Mouse (Mus musculus): ENCODE data around the gene Mycbp2.

Mycbp2 gene

GRCm38 (mm10) chr14:103258745-103259144 lies 87.9 kb downstream of the Mycbp2 start:
- DNase-seq (ENCODE audit: low spot score), result no peak

DNA sequence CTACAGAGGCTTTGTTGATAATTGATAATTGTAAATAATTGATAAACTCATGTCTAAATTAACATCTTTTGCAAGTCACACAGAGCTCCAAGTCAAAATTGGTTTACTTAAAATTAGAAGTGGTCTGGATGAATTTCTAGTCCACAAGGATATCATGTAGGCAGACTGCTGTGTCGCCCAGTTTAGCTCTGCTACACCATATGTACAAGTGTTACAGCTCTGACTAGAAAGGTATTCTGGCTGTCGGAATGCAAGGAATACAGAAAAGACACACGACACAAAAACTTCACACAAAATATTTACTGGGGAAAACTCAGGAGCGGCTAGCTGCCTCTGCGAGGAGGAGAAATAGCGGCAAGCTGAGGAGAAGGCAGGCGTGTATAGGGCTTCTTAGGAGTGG lies 89.7 kb downstream of the Mycbp2 start:
- no peak for DNase-seq (ENCODE audit: low spot score)

DNA sequence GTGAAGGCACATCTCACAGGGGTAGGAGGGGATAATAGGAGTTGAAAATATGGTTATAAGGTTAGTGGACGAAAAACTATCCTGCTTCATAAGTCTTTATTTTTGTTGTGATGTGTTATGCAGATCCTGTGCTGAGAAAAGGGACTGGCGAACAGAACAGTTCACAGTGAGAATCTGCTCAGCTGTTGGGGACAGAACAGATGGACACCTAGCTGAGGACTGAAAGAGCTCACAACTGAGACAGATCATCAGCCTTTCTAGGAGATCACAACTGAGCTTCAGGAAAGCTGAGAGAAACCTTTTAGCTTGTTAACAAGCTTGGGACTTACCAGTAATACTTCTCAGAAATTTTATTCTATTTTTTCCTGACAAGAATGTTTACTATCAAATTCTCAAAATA lies 92.3 kb downstream of the Mycbp2 start:
- DNase-seq (ENCODE audit: low spot score), result no peak

GRCm38 (mm10) chr14:103242020-103242419 lies 104.6 kb downstream of the Mycbp2 start:
- no peak for DNase-seq (ENCODE audit: low spot score)

GRCm38 (mm10) chr14:103234770-103235169 lies 111.8 kb downstream of the Mycbp2 start:
- DNase-seq (ENCODE audit: low spot score), result no peak

- DNase-seq (ENCODE audit: low spot score), result no peak
Measured at GRCm38 (mm10) chr14:103233640-103234593, 112.7 kb downstream of the Mycbp2 start.

GRCm38 (mm10) chr14:103222356-103222755 lies 124.3 kb downstream of the Mycbp2 start:
- DNase-seq (ENCODE audit: low spot score), result no peak

GRCm38 (mm10) chr14:103221751-103222150 lies 124.9 kb downstream of the Mycbp2 start:
- DNase-seq (ENCODE audit: low spot score), result no peak

GRCm38 (mm10) chr14:103216331-103216730 lies 130.3 kb downstream of the Mycbp2 start:
- no peak for DNase-seq (ENCODE audit: low spot score)

DNA sequence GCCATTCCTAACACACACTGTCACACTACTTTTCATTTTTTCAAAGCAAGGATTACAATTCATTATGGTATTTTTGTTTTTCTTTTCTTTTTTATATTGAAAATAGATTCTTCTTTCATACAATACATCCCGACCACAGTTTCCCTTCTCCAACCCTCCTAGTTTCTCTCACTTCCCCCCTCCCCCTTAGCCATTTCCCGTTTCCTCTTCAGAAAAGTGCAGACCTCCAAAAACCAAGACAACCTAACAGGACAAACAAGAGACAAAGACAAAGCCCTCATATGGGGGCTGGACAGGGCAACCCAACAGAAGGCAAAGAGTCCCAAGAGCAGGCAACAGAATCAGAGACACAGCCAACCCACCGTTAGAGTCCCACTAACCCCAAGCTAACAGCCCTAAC lies 160.0 kb downstream of the Mycbp2 start:
- DNase-seq (ENCODE audit: low spot score), result no peak

GRCm38 (mm10) chr14:103186076-103186475 lies 160.5 kb downstream of the Mycbp2 start:
- no peak for DNase-seq (ENCODE audit: low spot score)

- DNase-seq (ENCODE audit: low spot score), result no peak
Measured at GRCm38 (mm10) chr14:103180096-103180495, 166.5 kb downstream of the Mycbp2 start.

- DNase-seq (ENCODE audit: low spot score), result no peak
Measured at GRCm38 (mm10) chr14:103162923-103163322, 183.7 kb downstream of the Mycbp2 start.

DNA sequence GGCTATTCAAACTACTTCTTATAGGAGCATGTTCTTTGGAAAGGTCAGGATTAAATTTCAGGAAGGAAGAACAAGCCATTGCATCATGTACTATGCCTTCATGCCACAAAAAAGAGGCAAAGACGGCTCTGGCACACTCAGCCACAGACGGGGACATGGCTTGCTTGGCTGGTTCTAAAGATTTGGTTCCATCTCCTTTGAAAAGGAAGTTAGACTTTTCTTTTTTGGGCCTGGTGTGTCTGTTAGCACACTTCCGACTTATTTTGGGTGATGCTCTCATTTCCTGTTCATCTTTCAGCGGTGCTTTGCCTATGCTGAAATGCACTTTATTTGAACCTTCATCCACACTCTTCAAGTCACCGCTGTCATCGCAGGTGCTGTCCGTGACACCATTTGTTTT lies 190.9 kb downstream of the Mycbp2 start:
- no peak for DNase-seq (ENCODE audit: low spot score)

DNA sequence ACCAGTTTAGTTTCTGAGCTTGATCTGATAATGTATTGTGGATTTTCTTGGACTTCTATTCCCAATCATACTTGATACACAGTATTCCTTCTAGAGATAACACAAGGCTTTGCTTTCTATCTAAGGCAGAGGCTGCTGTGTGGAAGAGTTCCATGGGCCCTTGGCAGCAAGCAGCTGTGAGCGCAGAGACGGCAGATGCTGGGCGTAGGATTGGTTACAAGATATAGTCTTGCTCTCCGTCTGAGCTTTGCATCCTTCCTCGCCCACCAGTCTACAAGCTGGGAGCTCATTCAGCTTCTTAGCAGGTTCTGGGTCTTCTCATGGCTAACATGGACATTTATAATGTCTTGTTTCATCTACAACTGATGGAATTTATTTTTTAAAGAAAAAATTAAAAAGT lies 196.5 kb downstream of the Mycbp2 start:
- no peak for DNase-seq (ENCODE audit: low spot score)

- DNase-seq (ENCODE audit: low spot score), result peak; percentile 8
Measured at GRCm38 (mm10) chr14:103131991-103132390, 214.6 kb downstream of the Mycbp2 start.

GRCm38 (mm10) chr14:103125756-103126155 lies 220.9 kb downstream of the Mycbp2 start:
- no peak for DNase-seq (ENCODE audit: low spot score)

- peak; percentile 34 for DNase-seq (ENCODE audit: low spot score)
Measured at GRCm38 (mm10) chr14:103114994-103115670, 231.5 kb downstream of the Mycbp2 start.

DNA sequence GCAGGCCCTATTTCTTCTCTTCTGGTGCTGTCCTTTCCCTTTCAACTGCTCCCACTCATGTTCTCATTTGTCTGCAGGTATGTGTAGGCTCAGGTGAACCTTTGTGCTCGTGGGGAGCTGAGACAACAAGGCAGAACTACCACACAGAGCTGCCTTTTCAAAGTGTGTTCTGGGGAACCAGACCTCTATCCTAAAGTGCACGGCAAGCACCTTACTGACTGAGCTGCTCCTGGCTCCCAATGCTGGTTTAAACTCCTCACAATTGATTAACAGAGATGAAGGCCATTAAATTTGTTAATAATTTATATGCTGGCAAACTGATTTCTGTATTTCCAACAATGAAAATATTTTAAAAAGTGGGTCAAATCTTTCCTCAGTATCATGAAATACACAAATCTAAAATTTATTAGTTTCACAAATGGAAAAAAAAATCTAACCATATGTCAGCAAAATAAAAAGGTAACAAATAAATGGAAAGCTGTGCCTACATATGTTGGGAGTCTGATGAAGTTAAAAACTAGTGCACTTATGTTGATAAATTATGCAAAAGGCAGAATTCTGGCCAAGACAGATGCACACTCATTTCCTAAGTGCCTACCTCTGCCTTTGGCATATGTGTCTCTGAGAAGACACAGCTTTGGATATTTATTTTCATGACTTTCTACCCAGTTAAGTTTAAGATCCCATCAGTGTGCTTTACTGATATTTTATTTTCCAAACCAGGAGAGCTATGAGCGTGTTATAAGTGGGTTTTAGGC lies 233.8 kb downstream of the Mycbp2 start:
- DNase-seq (ENCODE audit: low spot score), result no peak

GRCm38 (mm10) chr14:103109971-103110370 lies 236.6 kb downstream of the Mycbp2 start:
- DNase-seq (ENCODE audit: low spot score), result peak; percentile 54

- DNase-seq (ENCODE audit: low spot score), result no peak
Measured at GRCm38 (mm10) chr14:103106301-103106700, 240.3 kb downstream of the Mycbp2 start.

DNA sequence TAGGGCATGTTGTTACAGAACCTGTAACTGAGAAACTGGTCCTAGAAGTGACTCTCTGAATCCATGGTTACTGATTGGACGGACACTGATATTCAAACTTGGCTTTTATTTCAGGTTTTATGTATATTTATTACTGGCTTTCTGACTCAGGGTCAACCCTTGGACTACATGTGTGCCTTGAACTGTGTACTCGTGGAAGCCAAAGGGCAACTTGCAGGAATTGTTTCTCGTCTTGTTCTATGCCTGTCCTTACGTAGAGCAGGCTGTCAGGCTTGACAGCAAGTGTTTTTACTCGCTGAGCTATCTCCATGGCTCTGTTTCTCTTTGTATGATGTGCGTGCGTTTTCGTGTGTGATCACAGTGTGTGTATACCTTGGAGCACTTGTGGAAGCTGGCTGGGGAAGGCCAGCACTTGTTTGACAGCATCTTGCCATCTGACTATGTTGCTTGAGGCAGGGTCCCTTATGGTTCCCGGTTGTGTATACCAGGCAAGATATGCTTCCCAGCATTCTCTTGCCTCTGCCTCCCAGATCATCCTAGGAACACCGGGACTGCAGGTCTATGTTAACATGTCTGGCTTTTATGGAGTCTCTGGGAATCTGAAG lies 243.8 kb downstream of the Mycbp2 start:
- no peak for DNase-seq (ENCODE audit: low spot score)
